Mouse (Mus musculus) thymus, adult 2 months (tissue): ENCODE data around the gene Msi2. TPM values are rescaled to one million over a fixed set of nuclear protein-coding genes. Genes with fewer than 3 reads are reported as not detected.
A peak's percentile ranks its signal among the peaks of the same experiment; 100 is the strongest.

Experiments
- DNase-seq: peaks from one replicate; pipeline ENCODE4 v3.0.0; 2021
- H3K27ac ChIP-seq: fragments of 200-500 bp; 2 replicates; pipeline ENCODE4 v1.5.1; 2012; ENCODE audit warnings: low read length, control low read depth; ENCODE audit not compliant: control insufficient read depth, insufficient read depth
- H3K27me3 ChIP-seq: fragments of 200-500 bp; 2 replicates; pipeline ENCODE4 v1.6.1; 2012; ENCODE audit warnings: mild to moderate bottlenecking, low read length, moderate library complexity, mixed read lengths; ENCODE audit not compliant: control insufficient read depth, insufficient read depth
- H3K36me3 ChIP-seq: fragments of 200-500 bp; 2 replicates; pipeline ENCODE4 v1.6.1; 2012; ENCODE audit warnings: mild to moderate bottlenecking, low read length, moderate library complexity; ENCODE audit not compliant: control insufficient read depth, insufficient read depth
- H3K4me1 ChIP-seq: fragments of 200-500 bp; replicated peaks from 2 replicates; pipeline ENCODE4 v1.6.1; 2012; ENCODE audit warnings: low read length; ENCODE audit not compliant: control insufficient read depth, insufficient read depth
- H3K4me3 ChIP-seq: fragments of 200-500 bp; 2 replicates; pipeline ENCODE4 v1.5.1; 2012; ENCODE audit warnings: mild to moderate bottlenecking, low read length, control low read depth, moderate library complexity; ENCODE audit not compliant: control insufficient read depth, insufficient read depth
- CTCF ChIP-seq: fragments of 200-500 bp; IDR thresholded peaks from 2 replicates; pipeline ENCODE4 v1.5.1; 2012; ENCODE audit warnings: mild to moderate bottlenecking, control low read depth, low read length, moderate library complexity, borderline replicate concordance; ENCODE audit not compliant: control insufficient read depth, poor library complexity, insufficient read depth; ENCODE audit errors: extremely low read depth
- POLR2A ChIP-seq: fragments of 200-500 bp; IDR thresholded peaks from 2 replicates; pipeline ENCODE4 v1.6.1; 2012; ENCODE audit warnings: mild to moderate bottlenecking, low read length, control low read depth, moderate library complexity; ENCODE audit not compliant: control insufficient read depth, poor library complexity, insufficient read depth; ENCODE audit errors: extremely low read depth
- WGBS: fragments of 180-500 bp; shearing (Covaris S2); methylation state at CpG from one replicate; pipeline ENCODE4 v1.1.7; 2018; 5-methylcytosine and 5-hydroxymethylcytosine counted together
- polyA plus RNA-seq: library from polyadenylated mRNA; depleted of rRNA; stranded (reverse); fragments of >200 nt; gene quantifications from 2 replicates; pipeline ENCODE4 v1.2.3, GENCODE M21; 2012

The Msi2 gene
- polyA plus RNA-seq, 1 experiment, result 51.3 TPM

DNA sequence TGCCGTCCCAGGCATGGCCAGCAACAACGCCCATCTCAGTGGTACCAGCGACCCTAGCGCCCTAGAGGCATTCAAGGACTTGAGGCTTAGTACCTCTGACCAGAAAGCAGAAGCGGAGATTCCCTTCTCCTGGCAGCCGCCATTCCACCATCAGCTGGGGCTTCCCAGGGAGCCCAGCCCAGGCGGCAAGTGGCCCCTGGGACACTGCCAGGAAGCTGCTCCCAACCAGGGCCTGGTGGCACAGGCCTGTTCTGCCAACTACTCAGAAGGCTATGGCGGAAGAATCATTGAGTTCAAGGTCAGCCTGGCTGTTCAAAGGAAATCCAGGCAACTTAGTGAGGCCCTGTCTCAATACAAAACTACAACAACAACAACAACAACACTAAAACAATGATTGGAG lies 91.7 kb downstream of the Msi2 start:
- Histone ChIP-seq H3K36me3 (no peaks in the 10 kb centered on the region), H3K4me1 (peaks cover 70% of the 10 kb centered on the region), H3K4me3 (no peak overlapping the region), H3K27me3 (no peaks in the 10 kb centered on the region), H3K27ac (no peak overlapping the region)
- TF ChIP-seq CTCF, result no peak
- no peak for TF ChIP-seq POLR2A
- 92% methylated on average over 8 of the region's 8 CpGs for WGBS
- DNase-seq, result no peak

DNA sequence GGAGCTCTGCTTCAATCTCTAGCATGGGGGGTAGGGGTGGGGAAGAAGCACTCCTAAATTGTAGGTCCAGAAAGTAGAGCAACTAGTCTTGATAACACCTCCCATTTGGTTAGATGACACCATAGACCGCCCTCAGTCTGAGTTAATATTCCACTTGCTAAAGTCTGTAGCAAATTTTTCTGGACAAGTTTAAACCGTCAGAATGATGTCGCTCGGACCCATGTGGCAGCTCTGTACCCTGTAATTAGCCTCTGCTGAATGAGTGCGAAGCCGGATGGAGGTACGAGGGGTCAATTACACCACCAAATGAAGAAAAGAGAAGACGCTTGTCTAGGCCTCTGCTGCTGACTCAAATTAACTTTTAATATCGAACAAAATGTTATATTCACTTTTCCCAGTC lies 92.3 kb downstream of the Msi2 start:
- DNase-seq, result no peak
- Histone ChIP-seq H3K27me3 (no peaks in the 10 kb centered on the region), H3K27ac (no peak overlapping the region), H3K4me3 (no peak overlapping the region), H3K4me1 (peaks cover 74% of the 10 kb centered on the region), H3K36me3 (no peaks in the 10 kb centered on the region)
- WGBS, result 97% methylated on average over 9 of the region's 9 CpGs
- TF ChIP-seq CTCF (no peak), POLR2A (no peak)

DNA sequence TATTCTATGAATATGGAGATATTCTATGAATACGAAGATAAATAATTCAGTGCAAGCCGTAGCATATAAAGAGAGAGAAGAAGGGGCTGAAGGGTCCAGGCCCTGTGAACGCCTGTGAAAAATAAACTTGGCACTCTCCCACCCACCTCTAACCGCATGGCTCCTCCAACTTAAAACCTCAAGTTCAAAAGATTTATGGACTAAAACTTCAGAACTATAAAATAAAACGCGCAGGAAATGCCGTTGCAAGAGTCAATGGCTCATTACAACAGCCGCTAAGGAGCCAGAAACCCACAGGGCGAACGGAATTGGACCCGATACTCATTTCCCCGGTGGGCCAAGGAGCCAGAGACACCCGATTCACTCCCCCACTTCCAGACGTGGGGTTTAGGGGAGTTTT lies 93.2 kb downstream of the Msi2 start:
- Histone ChIP-seq H3K36me3 (no peaks in the 10 kb centered on the region), H3K4me1 (peaks cover 78% of the 10 kb centered on the region), H3K27me3 (no peaks in the 10 kb centered on the region), H3K27ac (peak overlapping the region; percentile 56; the same call in 1 of the 2 replicates), H3K4me3 (no peak overlapping the region)
- DNase-seq, result no peak
- 8% methylated on average over 14 of the region's 14 CpGs for WGBS
- TF ChIP-seq CTCF (no peak), POLR2A (no peak)

DNA sequence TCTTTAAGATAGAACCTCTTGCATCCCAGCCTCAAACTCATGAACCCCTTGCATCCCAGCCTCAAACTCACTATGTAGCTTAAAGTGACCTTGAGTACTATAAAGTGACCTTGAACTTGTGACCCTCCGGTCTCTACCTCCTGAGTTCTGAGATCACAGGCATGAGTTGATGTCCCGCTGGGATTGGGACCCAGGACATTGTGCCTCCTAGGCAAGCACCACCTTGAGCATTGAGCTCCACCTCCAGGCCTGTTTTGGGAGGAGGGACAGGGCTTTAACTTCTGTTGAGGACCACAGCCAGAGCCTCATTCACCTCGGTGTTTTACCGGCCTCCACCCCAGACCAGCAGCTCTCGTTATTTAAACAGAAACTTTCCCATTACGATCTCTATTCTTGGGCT lies 93.7 kb downstream of the Msi2 start:
- WGBS, result 32% methylated on average over 6 of the region's 6 CpGs
- H3K4me1 ChIP-seq, result peaks cover 80% of the 10 kb centered on the region
- H3K27me3 ChIP-seq, result no peaks in the 10 kb centered on the region
- TF ChIP-seq CTCF, result no peak
- no peak for TF ChIP-seq POLR2A
- no peaks in the 10 kb centered on the region for H3K36me3 ChIP-seq
- no peak overlapping the region for H3K4me3 ChIP-seq
- no peak for DNase-seq
- H3K27ac ChIP-seq, result peak overlapping the region; percentile 56; the same call in 1 of the 2 replicates

GRCm38 (mm10) chr11:88623671-88624070 lies 94.6 kb downstream of the Msi2 start:
- no peaks in the 10 kb centered on the region for H3K36me3 ChIP-seq
- DNase-seq, result no peak
- TF ChIP-seq CTCF (no peak), POLR2A (no peak)
- no peaks in the 10 kb centered on the region for H3K27me3 ChIP-seq
- H3K27ac ChIP-seq, result peak overlapping the region; percentile 36; the same call in 1 of the 2 replicates
- H3K4me1 ChIP-seq, result peaks cover 79% of the 10 kb centered on the region
- WGBS, result 48% methylated on average over 6 of the region's 6 CpGs
- no peak overlapping the region for H3K4me3 ChIP-seq

DNA sequence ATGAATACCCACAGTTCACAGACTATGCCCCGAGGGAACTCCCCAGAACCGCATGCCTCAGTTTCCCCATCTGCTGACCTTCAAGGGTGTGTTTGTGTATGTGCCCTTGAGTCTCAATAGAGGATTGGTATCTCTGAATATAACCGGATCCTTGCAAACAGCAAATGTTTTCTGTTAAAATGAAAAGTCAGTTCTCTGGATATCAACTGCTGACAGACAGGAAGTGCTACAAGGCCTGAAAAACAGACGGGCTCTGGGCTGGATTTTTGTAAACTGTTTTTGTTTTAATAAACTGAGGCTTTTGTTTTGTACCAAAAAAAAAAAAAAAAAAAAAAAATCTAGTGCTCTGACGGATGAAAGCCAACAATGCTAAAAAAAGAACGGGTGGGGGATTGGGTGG lies 95.8 kb downstream of the Msi2 start:
- WGBS, result 31% methylated on average over 6 of the region's 6 CpGs
- H3K27me3 ChIP-seq, result no peaks in the 10 kb centered on the region
- no peaks in the 10 kb centered on the region for H3K36me3 ChIP-seq
- no peak overlapping the region for H3K4me3 ChIP-seq
- no peak for DNase-seq
- peaks cover 75% of the 10 kb centered on the region for H3K4me1 ChIP-seq
- H3K27ac ChIP-seq, result peak overlapping the region; percentile 87
- TF ChIP-seq POLR2A (no peak), CTCF (no peak)

DNA sequence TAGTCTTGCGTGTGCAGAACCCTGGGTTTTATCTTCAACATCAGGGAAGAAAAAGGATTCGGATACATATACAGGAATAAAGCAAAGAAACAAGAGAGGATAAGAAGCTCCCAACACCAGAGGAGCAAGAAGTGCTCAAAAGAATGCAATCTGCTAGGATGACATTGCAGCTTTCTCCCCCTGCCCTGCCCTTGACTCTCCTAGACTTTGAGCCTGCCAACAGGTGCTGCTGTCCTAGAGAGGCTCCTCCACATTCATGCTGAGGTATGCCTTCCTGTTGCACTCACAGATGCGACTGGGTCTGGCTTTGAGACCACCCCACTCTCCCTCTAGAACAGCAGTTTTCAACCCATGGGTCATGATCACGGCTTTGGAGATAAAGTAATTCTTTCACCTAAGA lies 96.5 kb downstream of the Msi2 start:
- Histone ChIP-seq H3K27ac (peak overlapping the region; percentile 87), H3K36me3 (no peaks in the 10 kb centered on the region), H3K4me1 (peaks cover 72% of the 10 kb centered on the region), H3K4me3 (no peak overlapping the region), H3K27me3 (no peaks in the 10 kb centered on the region)
- 63% methylated on average over 4 of the region's 4 CpGs for WGBS
- DNase-seq, result peak; percentile 52
- TF ChIP-seq POLR2A (no peak), CTCF (no peak)
